In the genomic region with DNA sequence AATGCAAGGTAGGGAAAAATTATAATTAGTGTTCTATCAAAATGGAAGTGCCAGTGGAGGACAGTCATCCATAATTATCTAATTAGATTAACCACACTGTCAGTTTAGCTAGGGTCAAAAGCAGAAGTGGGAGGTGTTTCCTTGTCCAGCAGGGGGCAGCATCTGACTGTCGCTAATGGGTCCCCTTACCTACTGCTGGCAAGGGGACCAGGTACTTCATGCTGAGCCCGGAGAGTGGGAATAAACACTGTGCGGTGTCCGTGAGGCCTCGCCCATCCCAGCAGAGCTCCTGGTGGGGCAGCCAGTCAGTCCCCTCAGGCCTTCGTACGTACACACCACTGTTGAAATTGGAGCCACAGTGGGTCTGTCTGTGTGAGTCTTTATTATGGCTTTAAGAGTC, we compare ENCODE assay signal across 8 mouse cellular contexts.
DNase-seq lines count a peak whose midpoint lies in the region; ATAC-seq and TF ChIP-seq lines count a peak whose summit lies in the region.

No protein-coding gene starts in this region.

- H3K27me3 ChIP-seq in kidney, embryonic 14.5 days (ENCODE audit: control insufficient read depth, insufficient read depth, low read length): no peaks in the 10 kb centered on the region
- no peaks in the 10 kb centered on the region for H3K27me3 ChIP-seq in liver, postnatal 0 days (ENCODE audit: insufficient read depth, low read length)
- H3K27me3 ChIP-seq in neural tube, embryonic 15.5 days (replicated peaks): no peaks in the 10 kb centered on the region

- no peak overlapping the region for H3K4me3 ChIP-seq in kidney, embryonic 14.5 days (ENCODE audit: low read length)
- no peak overlapping the region for H3K4me3 ChIP-seq in liver, postnatal 0 days (ENCODE audit: low read depth, low read length)
- no peak overlapping the region for H3K4me3 ChIP-seq in neural tube, embryonic 15.5 days (replicated peaks)

- TF ChIP-seq EP300 in liver, postnatal 0 days (IDR thresholded peaks at IDR 0.05; ENCODE audit: low read depth): no peak

- H3K36me3 ChIP-seq in kidney, embryonic 14.5 days (ENCODE audit: control insufficient read depth, insufficient read depth, low read length): 0 out of 2 replicates have a peak, but pooled peaks cover 4% of the 10 kb centered on the region
- H3K36me3 ChIP-seq in liver, postnatal 0 days (replicated peaks; ENCODE audit: insufficient read depth, low read length): peaks cover 6% of the 10 kb centered on the region; the same call in 1 of the 2 replicates
- 0 out of 2 replicates have a peak, but pooled peaks cover 3% of the 10 kb centered on the region for H3K36me3 ChIP-seq in neural tube, embryonic 15.5 days

- no peak overlapping the region for H3K9ac ChIP-seq in kidney, embryonic 14.5 days (ENCODE audit: low read depth, low read length)
- no peak overlapping the region for H3K9ac ChIP-seq in liver, postnatal 0 days (replicated peaks)
- no peak overlapping the region for H3K9ac ChIP-seq in neural tube, embryonic 15.5 days (replicated peaks)

- TF ChIP-seq CTCF in liver, postnatal 0 days (IDR thresholded peaks at IDR 0.05; ENCODE audit: low read depth): peak; percentile 93

- 11% methylated on average over 7 of the region's 7 CpGs for WGBS in kidney, embryonic 14.5 days
- 34% methylated on average over 7 of the region's 7 CpGs for WGBS in liver, postnatal 0 days (ENCODE audit: insufficient replicate concordance)
- WGBS in neural tube, embryonic 15.5 days: 8% methylated on average over 7 of the region's 7 CpGs

- H3K9me3 ChIP-seq in kidney, embryonic 14.5 days (ENCODE audit: control insufficient read depth, low read length): no peaks in the 10 kb centered on the region
- no peaks in the 10 kb centered on the region for H3K9me3 ChIP-seq in liver, postnatal 0 days (ENCODE audit: low read length)
- H3K9me3 ChIP-seq in neural tube, embryonic 15.5 days (replicated peaks): no peaks in the 10 kb centered on the region

- H3K4me1 ChIP-seq in kidney, embryonic 14.5 days (ENCODE audit: control insufficient read depth, insufficient read depth, low read length): no peaks in the 10 kb centered on the region
- H3K4me1 ChIP-seq in liver, postnatal 0 days (ENCODE audit: insufficient read depth): no peaks in the 10 kb centered on the region
- peaks cover 2% of the 10 kb centered on the region for H3K4me1 ChIP-seq in neural tube, embryonic 15.5 days

- DNase-seq in CD4-positive helper T cell, adult 2 months (ENCODE audit: low read depth, low spot score): peak; percentile 68
- peak; percentile 79 for DNase-seq in ZHBTc4 (ENCODE audit: low read depth, low spot score)
- peak; percentile 83 for DNase-seq in liver, postnatal 0 days
- peak; percentile 74 for DNase-seq in thymus, postnatal 0 days (ENCODE audit: low spot score)

- peak; percentile 98 for ATAC-seq in common myeloid progenitor, adult 5-6 weeks (replicated peaks; ENCODE audit: low read depth, poor library complexity, severe bottlenecking)
- peak; percentile 95 for ATAC-seq in granulocyte monocyte progenitor cell, adult 5-6 weeks (replicated peaks; ENCODE audit: poor library complexity, severe bottlenecking)
- ATAC-seq in kidney, embryonic 14.5 days (ENCODE audit: low FRiP score, low TSS enrichment): peak; percentile 82
- peak; percentile 71 for ATAC-seq in liver, postnatal 0 days
- ATAC-seq in neural tube, embryonic 15.5 days (ENCODE audit: low FRiP score): peak; percentile 81; the same call in 1 of the 2 replicates

- no peak overlapping the region for H3K27ac ChIP-seq in kidney, embryonic 14.5 days (ENCODE audit: low read depth, low read length)
- H3K27ac ChIP-seq in liver, postnatal 0 days (ENCODE audit: low read depth): no peak overlapping the region
- no peak overlapping the region for H3K27ac ChIP-seq in neural tube, embryonic 15.5 days (replicated peaks)

- H3K4me2 ChIP-seq in kidney, embryonic 14.5 days (replicated peaks; ENCODE audit: low read depth, low read length): no peak overlapping the region
- H3K4me2 ChIP-seq in liver, postnatal 0 days (ENCODE audit: low read depth, low read length): no peak overlapping the region
- no peak overlapping the region for H3K4me2 ChIP-seq in neural tube, embryonic 15.5 days
